Mouse (Mus musculus) forebrain, embryonic 11.5 days (tissue): ENCODE data around the gene Scfd2. TPM values are rescaled to one million over a fixed set of nuclear protein-coding genes. Genes with fewer than 3 reads are reported as not detected.

Experiments used
- ATAC-seq: fragments of 200-750 bp; cut with Nextera tagmentation; replicated peaks from 2 replicates; pipeline ENCODE4 v1.8.0; 2017; ENCODE audit warnings: moderate TSS enrichment; ENCODE audit not compliant: low FRiP score
- DNase-seq: peaks from one replicate; pipeline ENCODE4 v3.0.0-alpha.2; 2017; ENCODE audit warnings: low spot score
- H3K27ac ChIP-seq: fragments of 300-500 bp; sonication (generic); 2 replicates; pipeline ENCODE4 v1.5.1; 2014; ENCODE audit warnings: low read depth, low read length
- H3K27me3 ChIP-seq: fragments of 300-500 bp; sonication (generic); 2 replicates; pipeline ENCODE4 v1.6.1; 2014; ENCODE audit warnings: mild to moderate bottlenecking, low read length, mixed read lengths; ENCODE audit not compliant: control insufficient read depth, insufficient read depth
- H3K36me3 ChIP-seq: fragments of 300-500 bp; sonication (generic); 2 replicates; pipeline ENCODE4 v1.6.1; 2014; ENCODE audit warnings: mild to moderate bottlenecking, low read length, moderate library complexity, mixed read lengths; ENCODE audit not compliant: control insufficient read depth, insufficient read depth
- H3K4me1 ChIP-seq: fragments of 300-500 bp; sonication (generic); replicated peaks from 2 replicates; pipeline ENCODE4 v1.6.1; 2014; ENCODE audit warnings: low read length, mixed read lengths; ENCODE audit not compliant: control insufficient read depth, insufficient read depth
- H3K4me2 ChIP-seq: fragments of 300-500 bp; sonication (generic); 2 replicates; pipeline ENCODE4 v1.6.1; 2014; ENCODE audit warnings: low read depth, mild to moderate bottlenecking, low read length, moderate library complexity, mixed read lengths; ENCODE audit not compliant: severe bottlenecking
- H3K4me3 ChIP-seq: fragments of 300-500 bp; sonication (generic); 2 replicates; pipeline ENCODE4 v1.5.1; 2014; ENCODE audit warnings: low read depth, low read length
- H3K9ac ChIP-seq: fragments of 300-500 bp; sonication (generic); 2 replicates; pipeline ENCODE4 v1.6.1; 2014; ENCODE audit warnings: low read length
- H3K9me3 ChIP-seq: fragments of 300-500 bp; sonication (generic); 2 replicates; pipeline ENCODE4 v1.6.1; 2016; ENCODE audit warnings: low read length, mixed read lengths; ENCODE audit not compliant: control insufficient read depth
- WGBS: fragments of 180-500 bp; shearing (Covaris S2); extraction: QIAGEN DNeasy Blood & Tissue Kit; methylation state at CpG from one replicate; pipeline ENCODE4 v1.1.7; 2014; 5-methylcytosine and 5-hydroxymethylcytosine counted together
- polyA plus RNA-seq: library from polyadenylated mRNA; unstranded; fragments of >200 nt; fragmentation: Nextera tagmentation; extraction: Ambion mirVana; gene quantifications from 2 replicates; pipeline ENCODE4 v1.2.1, GENCODE M21; 2014

Gene Scfd2
- polyA plus RNA-seq, 1 experiment from 2014 or later = 13.3 TPM

- no peak overlapping the region for H3K27ac ChIP-seq
- whole genome bisulfite sequencing = 85% methylated on average over 5 of the region's 5 CpGs
Observed at GRCm38 (mm10) chr5:74404083-74404482, 127.5 kb downstream of the Scfd2 start.

GRCm38 (mm10) chr5:74402626-74403025, 128.9 kb downstream of the Scfd2 start:
- H3K27ac ChIP-seq = no peak overlapping the region
- no peak overlapping the region for H3K4me2 ChIP-seq
- no peaks in the 10 kb centered on the region for H3K27me3 ChIP-seq
- H3K4me1 ChIP-seq = no peaks in the 10 kb centered on the region
- no peak overlapping the region for H3K9ac ChIP-seq
- ATAC-seq (no peak), DNase-seq (no peak)
- no peaks in the 10 kb centered on the region for H3K36me3 ChIP-seq
- H3K4me3 ChIP-seq = no peak overlapping the region
- 82% methylated on average over 4 of the region's 4 CpGs for WGBS
- H3K9me3 ChIP-seq = no peaks in the 10 kb centered on the region

More at GRCm38 (mm10) chr5:74404083-74404482, 127.5 kb downstream of the Scfd2 start:
- Histone ChIP-seq H3K9ac (no peak overlapping the region), H3K4me3 (no peak overlapping the region), H3K4me1 (no peaks in the 10 kb centered on the region), H3K4me2 (no peak overlapping the region), H3K36me3 (no peaks in the 10 kb centered on the region), H3K27me3 (no peaks in the 10 kb centered on the region), H3K9me3 (no peaks in the 10 kb centered on the region)
- ATAC-seq (no peak), DNase-seq (no peak)

- Histone ChIP-seq H3K27me3 (no peaks in the 10 kb centered on the region), H3K4me1 (no peaks in the 10 kb centered on the region), H3K9me3 (no peaks in the 10 kb centered on the region), H3K4me3 (no peak overlapping the region), H3K36me3 (no peaks in the 10 kb centered on the region), H3K4me2 (no peak overlapping the region), H3K9ac (no peak overlapping the region), H3K27ac (no peak overlapping the region)
- no peak for DNase-seq
- no peak for ATAC-seq
- WGBS = 88% methylated on average over 2 of the region's 2 CpGs
Observed at GRCm38 (mm10) chr5:74391806-74392205, 139.8 kb downstream of the Scfd2 start.

DNA sequence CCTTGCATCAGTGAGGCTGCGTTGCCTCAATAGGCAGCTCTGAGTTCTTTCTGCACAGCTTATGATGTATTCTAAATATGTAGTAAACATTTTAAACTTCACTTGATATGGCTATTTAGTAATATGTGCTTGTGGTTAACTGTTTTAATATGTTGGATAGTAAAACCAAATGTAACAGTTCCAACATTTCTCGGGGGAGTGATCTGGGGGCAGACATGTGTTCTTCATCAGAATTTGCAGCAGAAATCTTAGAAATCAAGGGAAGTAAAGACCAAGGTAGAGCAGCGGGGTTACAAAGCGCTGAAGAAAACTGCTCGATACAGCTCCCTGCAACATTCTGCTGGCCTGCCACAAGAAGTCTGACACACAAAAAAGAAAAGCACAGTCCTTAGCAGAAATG, 140.2 kb downstream of the Scfd2 start:
- no peaks in the 10 kb centered on the region for H3K27me3 ChIP-seq
- no peaks in the 10 kb centered on the region for H3K9me3 ChIP-seq
- no peak overlapping the region for H3K27ac ChIP-seq
- no peak overlapping the region for H3K4me2 ChIP-seq
- WGBS = 86% methylated on average over 5 of the region's 5 CpGs
- H3K9ac ChIP-seq = no peak overlapping the region
- no peak overlapping the region for H3K4me3 ChIP-seq
- no peak for DNase-seq
- H3K36me3 ChIP-seq = no peaks in the 10 kb centered on the region
- H3K4me1 ChIP-seq = no peaks in the 10 kb centered on the region
- ATAC-seq = no peak

- WGBS = 80% methylated on average over 2 of the region's 2 CpGs
- no peak for ATAC-seq
- H3K9me3 ChIP-seq = no peaks in the 10 kb centered on the region
- no peaks in the 10 kb centered on the region for H3K27me3 ChIP-seq
- no peak overlapping the region for H3K9ac ChIP-seq
- no peak for DNase-seq
- H3K4me3 ChIP-seq = no peak overlapping the region
- no peak overlapping the region for H3K4me2 ChIP-seq
- no peaks in the 10 kb centered on the region for H3K4me1 ChIP-seq
- H3K27ac ChIP-seq = no peak overlapping the region
- H3K36me3 ChIP-seq = no peaks in the 10 kb centered on the region
Observed at GRCm38 (mm10) chr5:74388849-74389248, 142.7 kb downstream of the Scfd2 start.

DNA sequence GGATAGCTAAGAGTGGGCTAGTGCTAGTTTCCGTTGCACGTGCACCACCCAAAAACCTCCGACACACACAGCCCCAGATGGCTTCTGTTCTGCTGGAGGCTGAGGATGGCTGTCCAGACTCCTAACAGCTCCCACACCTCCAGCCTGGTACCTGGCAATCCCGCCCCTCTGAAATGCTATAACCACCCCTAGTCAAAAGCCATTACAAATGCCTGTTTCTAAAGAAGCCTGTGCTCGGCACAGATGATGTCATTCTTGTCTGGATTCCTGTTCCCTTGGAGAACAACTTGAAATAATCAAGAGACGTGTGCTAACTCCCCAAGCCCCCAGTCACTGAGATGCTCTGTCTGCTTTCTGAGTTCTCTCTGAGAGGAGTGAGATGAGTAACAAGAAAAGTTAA, 143.5 kb downstream of the Scfd2 start:
- DNase-seq = no peak
- Histone ChIP-seq H3K27me3 (no peaks in the 10 kb centered on the region), H3K36me3 (no peaks in the 10 kb centered on the region), H3K27ac (no peak overlapping the region), H3K4me1 (no peaks in the 10 kb centered on the region), H3K4me3 (no peak overlapping the region), H3K9me3 (no peaks in the 10 kb centered on the region), H3K9ac (no peak overlapping the region), H3K4me2 (no peak overlapping the region)
- WGBS = 71% methylated on average over 6 of the region's 6 CpGs
- ATAC-seq = no peak

- Histone ChIP-seq H3K27me3 (no peaks in the 10 kb centered on the region), H3K9me3 (no peaks in the 10 kb centered on the region), H3K4me3 (no peak overlapping the region), H3K4me1 (no peaks in the 10 kb centered on the region), H3K27ac (no peak overlapping the region), H3K9ac (no peak overlapping the region), H3K36me3 (no peaks in the 10 kb centered on the region), H3K4me2 (no peak overlapping the region)
- ATAC-seq = no peak
- DNase-seq = no peak
- 83% methylated on average over 1 of the region's 1 CpGs for WGBS
Observed at GRCm38 (mm10) chr5:74387143-74387886, 144.2 kb downstream of the Scfd2 start.

DNA sequence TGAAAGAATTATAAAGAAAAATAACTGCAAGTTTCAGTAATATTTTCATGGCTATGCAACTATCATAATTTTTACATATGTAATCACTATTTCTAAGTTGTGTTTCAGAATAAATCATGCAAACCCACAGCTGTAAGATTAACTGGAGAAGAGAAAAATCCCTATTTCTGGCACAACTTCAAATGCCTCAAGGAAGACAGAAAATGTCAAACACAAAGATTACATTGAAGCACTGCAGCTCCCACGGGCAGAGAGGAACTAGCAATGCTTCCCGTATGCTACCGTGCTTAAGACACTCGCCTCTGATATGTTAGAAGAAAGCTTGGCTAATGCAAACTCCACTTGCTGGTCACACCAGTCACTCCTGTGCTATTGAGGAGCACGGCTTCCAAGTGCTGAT, 151.5 kb downstream of the Scfd2 start:
- H3K4me1 ChIP-seq = no peaks in the 10 kb centered on the region
- ATAC-seq = no peak
- no peak overlapping the region for H3K9ac ChIP-seq
- H3K27ac ChIP-seq = no peak overlapping the region
- H3K4me3 ChIP-seq = no peak overlapping the region
- DNase-seq = no peak
- H3K9me3 ChIP-seq = no peaks in the 10 kb centered on the region
- 89% methylated on average over 5 of the region's 5 CpGs for WGBS
- no peak overlapping the region for H3K4me2 ChIP-seq
- H3K27me3 ChIP-seq = no peaks in the 10 kb centered on the region
- H3K36me3 ChIP-seq = no peaks in the 10 kb centered on the region

- H3K9ac ChIP-seq = no peak overlapping the region
- no peak overlapping the region for H3K4me3 ChIP-seq
- no peaks in the 10 kb centered on the region for H3K27me3 ChIP-seq
- DNase-seq (no peak), ATAC-seq (no peak)
- no peak overlapping the region for H3K4me2 ChIP-seq
- H3K9me3 ChIP-seq = no peaks in the 10 kb centered on the region
- peaks cover 4% of the 10 kb centered on the region; the same call in 1 of the 2 replicates for H3K4me1 ChIP-seq
- H3K36me3 ChIP-seq = no peaks in the 10 kb centered on the region
- 73% methylated on average over 9 of the region's 9 CpGs for whole genome bisulfite sequencing
- H3K27ac ChIP-seq = no peak overlapping the region
Observed at GRCm38 (mm10) chr5:74366710-74367101, 164.9 kb downstream of the Scfd2 start.
